Mouse (Mus musculus) neutrophil, adult 83 days (primary cell): Measurements from ENCODE around the gene Prmt3. TPM values are rescaled to one million over a fixed set of nuclear protein-coding genes. Genes with fewer than 3 reads are reported as not detected.

ENCODE experiments used
- total RNA-seq, 2 experiments: library from RNA; stranded (reverse); gene quantifications; one replicate each; pipeline ENCODE4 v1.2.4; 2023

The Prmt3 gene
- total RNA-seq, result 10 to 100 TPM; 20.5 to 24.1 TPM

GRCm38 (mm10) chr7:49778114-49778901 is at the start of gene Prmt3:
Gene Prmt3, plus strand, starts transcription at chr7:49778346.

DNA sequence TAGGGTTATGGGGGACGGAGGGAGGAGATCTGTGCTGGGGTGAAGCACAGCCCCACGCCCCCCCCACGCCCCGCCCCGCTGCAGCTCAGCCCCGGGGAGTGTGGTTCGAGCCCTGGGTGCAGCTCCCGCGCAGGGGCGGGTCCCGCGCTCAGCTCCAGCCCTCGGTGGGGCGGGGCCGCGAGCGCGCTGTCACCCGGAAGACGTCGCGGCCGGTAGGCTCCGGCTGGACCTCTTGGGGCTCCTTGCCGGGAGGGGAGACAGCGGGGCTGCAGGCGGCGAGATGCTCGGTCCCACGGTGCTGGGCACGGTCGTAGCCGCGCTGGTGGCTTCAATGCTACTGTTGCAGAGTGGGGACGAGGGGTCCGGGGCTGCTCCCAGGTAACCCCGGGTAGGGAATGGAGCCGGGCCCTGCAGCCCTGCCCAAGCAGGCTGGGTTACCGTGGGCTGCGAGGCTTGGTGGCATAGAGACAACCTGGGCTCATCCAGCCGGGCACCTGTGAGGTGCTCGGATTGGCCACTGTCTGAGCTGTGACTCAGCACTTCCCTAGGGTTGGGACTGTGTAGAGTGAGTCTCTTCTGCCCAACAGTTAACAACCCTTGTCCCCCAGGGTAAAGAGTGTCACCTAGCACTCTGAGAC is 19.1 kb upstream of the Prmt3 start, which contains the start of gene Htatip2:
TSS of gene Htatip2 (plus strand) at position 182 of the 638 bp plus-strand sequence.

Other genes with a start within 250 kb of the Prmt3 start
- not detected for gene Dbx1, start 141.5 kb upstream of the Prmt3 start, total RNA-seq
- gene Htatip2, start 19.2 kb upstream of the Prmt3 start, total RNA-seq, result 10 to 100 TPM; 27.0 to 28.4 TPM
- gene Slc6a5, start 131.8 kb downstream of the Prmt3 start, total RNA-seq, result not detected
- not detected for gene Nell1, start 196.5 kb downstream of the Prmt3 start, total RNA-seq